Mouse (Mus musculus): Measurements from ENCODE around the gene Med6. TPM values are rescaled to one million over a fixed set of nuclear protein-coding genes. Genes with fewer than 3 reads are reported as not detected.

The Med6 gene
- total and polyA plus RNA-seq, 3 experiments, result 32.3 to 66.8 (median 47.0) TPM

DNA sequence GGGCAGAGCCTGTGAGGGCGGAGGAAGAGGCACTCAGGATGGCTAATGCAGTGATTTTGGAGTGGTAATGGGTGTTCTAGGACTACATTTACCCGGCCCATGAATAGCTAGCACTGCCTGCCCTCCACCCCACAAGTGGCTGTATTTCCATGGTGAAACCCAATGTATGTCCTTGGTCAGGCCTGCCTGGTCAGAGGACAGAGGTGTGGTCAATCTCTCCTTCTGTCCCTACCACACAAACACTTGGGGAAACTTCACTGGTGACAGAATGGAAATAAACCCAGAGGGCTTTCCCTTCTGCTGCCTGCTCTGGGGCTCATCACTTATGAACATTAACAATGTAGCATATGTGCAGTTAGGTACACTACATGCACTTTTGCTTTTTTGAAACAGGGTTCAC is 38.4 kb upstream of the Med6 start:
- H3K79me2 ChIP-seq (replicated peaks; ENCODE audit: control insufficient read depth, extremely low read depth, insufficient read depth, poor library complexity, severe bottlenecking), result no peaks in the 10 kb centered on the region
- H3K27me3 ChIP-seq (replicated peaks), result no peaks in the 10 kb centered on the region
- no peak for TF ChIP-seq ZC3H11A (IDR thresholded peaks at IDR 0.05; ENCODE audit: low read depth, low read length)
- TF ChIP-seq ZNF384 (IDR thresholded peaks at IDR 0.05; ENCODE audit: low read depth, low read length), result no peak
- TF ChIP-seq POLR2A (IDR thresholded peaks at IDR 0.05; ENCODE audit: low read depth, low read length), result no peak
- TF ChIP-seq MXI1 (IDR thresholded peaks at IDR 0.05; ENCODE audit: low read depth, low read length), result no peak
- TF ChIP-seq BHLHE40 (IDR thresholded peaks at IDR 0.05; ENCODE audit: low read depth, low read length), result no peak
- no peak for TF ChIP-seq MEF2A (IDR thresholded peaks at IDR 0.05; ENCODE audit: borderline replicate concordance, low read depth, low read length)
- no peak for TF ChIP-seq USF1 (IDR thresholded peaks at IDR 0.05; ENCODE audit: low read depth, low read length)
- no peak for TF ChIP-seq SIN3A (IDR thresholded peaks at IDR 0.05; ENCODE audit: low read length)
- TF ChIP-seq MAX (IDR thresholded peaks at IDR 0.05; ENCODE audit: low read length), result no peak
- no peak for TF ChIP-seq MYC (IDR thresholded peaks at IDR 0.05; ENCODE audit: low read depth, low read length)
- TF ChIP-seq NRF1 (IDR thresholded peaks at IDR 0.05; ENCODE audit: low read depth, low read length), result no peak
- no peak for TF ChIP-seq USF2 (conservative IDR thresholded peaks at IDR 0.05; ENCODE audit: low read depth, low read length)
- TF ChIP-seq POLR2AphosphoS2 (IDR thresholded peaks at IDR 0.05; ENCODE audit: low read depth, low read length), result no peak
- no peak overlapping the region for H3K9ac ChIP-seq (ENCODE audit: insufficient read depth, low read depth)
- dilution Hi-C loops (cut with MboI; ENCODE audit: extremely low pct_ligation_motif_present, extremely low pct_unique_long_range_greater_than_20kb, low sequenced_read_pairs) (no loop called here), in situ Hi-C loops (cut with MboI; ENCODE audit: low pct_ligation_motif_present, low pct_unique_long_range_greater_than_20kb, low sequenced_read_pairs) (no loop called here)
- H3K4me2 ChIP-seq (ENCODE audit: insufficient read depth, low read depth, poor library complexity, severe bottlenecking), result no peak overlapping the region
- no peak overlapping the region for H3K4me3 ChIP-seq (replicated peaks in 1 of 3; ENCODE audit: low read depth in 2 of 3, low read length in 2 of 3, poor library complexity in 1 of 3)
- H3K4me1 ChIP-seq (ENCODE audit: control insufficient read depth in 1 of 2, insufficient read depth in 2 of 2), result no peaks in the 10 kb centered on the region
- no peak for DNase-seq (ENCODE audit: extremely low read depth)
- H3K36me3 ChIP-seq (replicated peaks in 1 of 2; ENCODE audit: control insufficient read depth in 1 of 2, insufficient read depth in 1 of 2, low read length in 1 of 2), result no peaks in the 10 kb centered on the region
- no peaks in the 10 kb centered on the region for H3K9me3 ChIP-seq (replicated peaks; ENCODE audit: low read length)
- H3K27ac ChIP-seq (ENCODE audit: insufficient read depth, low read depth), result no peak overlapping the region

DNA sequence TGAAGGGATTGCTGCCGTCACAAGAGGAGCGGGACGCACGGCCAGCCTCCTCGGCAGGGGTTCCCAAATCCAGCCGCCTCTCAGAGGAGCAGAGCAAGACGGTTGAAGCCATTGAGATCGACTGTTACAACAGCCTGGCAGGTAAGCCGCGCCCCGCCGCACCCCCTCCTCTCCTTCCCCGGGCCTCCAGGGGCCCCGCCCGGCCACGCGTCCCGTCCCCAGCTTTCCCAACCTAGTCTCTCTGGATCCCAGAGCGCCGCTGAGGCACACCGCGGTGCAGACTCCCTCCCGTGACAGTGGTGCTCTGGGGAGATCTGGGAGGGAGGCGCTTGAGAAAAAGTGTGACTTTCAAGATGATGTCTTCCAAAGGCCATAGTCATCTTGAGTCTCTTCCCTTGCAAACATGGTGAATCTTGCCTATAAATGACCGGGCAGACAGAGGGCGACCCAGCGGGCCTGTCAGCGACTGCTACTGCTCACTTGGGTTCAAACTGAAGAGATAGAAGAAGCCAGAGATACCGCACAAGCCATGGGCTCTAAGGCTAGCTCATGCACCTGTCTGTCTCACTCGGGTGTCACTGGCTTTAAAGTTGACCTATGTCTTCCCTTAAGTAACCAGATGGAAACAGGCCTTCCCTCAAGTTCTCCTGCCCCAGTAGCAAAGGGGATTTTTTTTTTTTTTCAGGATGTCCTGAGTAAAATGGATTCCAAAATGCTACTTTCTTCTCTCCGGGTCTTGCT is 37.0 kb upstream of the Med6 start:
- dilution Hi-C loops (cut with MboI; ENCODE audit: extremely low pct_ligation_motif_present, extremely low pct_unique_long_range_greater_than_20kb, low sequenced_read_pairs) (no loop called here), in situ Hi-C loops (cut with MboI; ENCODE audit: low pct_ligation_motif_present, low pct_unique_long_range_greater_than_20kb, low sequenced_read_pairs) (no loop called here)
- Histone ChIP-seq H3K4me3 (replicated peaks in 1 of 3; ENCODE audit: low read depth in 2 of 3, low read length in 2 of 3, poor library complexity in 1 of 3) (no peak overlapping the region), H3K4me2 (ENCODE audit: insufficient read depth, low read depth, poor library complexity, severe bottlenecking) (no peak overlapping the region), H3K9ac (ENCODE audit: insufficient read depth, low read depth) (no peak overlapping the region), H3K36me3 (replicated peaks in 1 of 2; ENCODE audit: control insufficient read depth in 1 of 2, insufficient read depth in 1 of 2, low read length in 1 of 2) (no peaks in the 10 kb centered on the region), H3K27ac (ENCODE audit: insufficient read depth, low read depth) (no peak overlapping the region), H3K79me2 (replicated peaks; ENCODE audit: control insufficient read depth, extremely low read depth, insufficient read depth, poor library complexity, severe bottlenecking) (no peaks in the 10 kb centered on the region), H3K27me3 (replicated peaks) (peaks cover 2% of the 10 kb centered on the region), H3K9me3 (replicated peaks; ENCODE audit: low read length) (no peaks in the 10 kb centered on the region), H3K4me1 (ENCODE audit: control insufficient read depth in 1 of 2, insufficient read depth in 2 of 2) (no peaks in the 10 kb centered on the region)
- TF ChIP-seq MEF2A (IDR thresholded peaks at IDR 0.05; ENCODE audit: borderline replicate concordance, low read depth, low read length) (no peak), MAX (IDR thresholded peaks at IDR 0.05; ENCODE audit: low read length) (no peak), CTCF (conservative IDR thresholded peaks at IDR 0.05 in 1 of 2, IDR thresholded peaks at IDR 0.05 in 1 of 2; ENCODE audit: low read depth in 2 of 2, low read length in 2 of 2) (no peak), POLR2AphosphoS2 (IDR thresholded peaks at IDR 0.05; ENCODE audit: low read depth, low read length) (no peak), ZKSCAN1 (IDR thresholded peaks at IDR 0.05; ENCODE audit: borderline replicate concordance, low read depth, low read length) (no peak), NRF1 (IDR thresholded peaks at IDR 0.05; ENCODE audit: low read depth, low read length) (no peak), NELFE (IDR thresholded peaks at IDR 0.05; ENCODE audit: low read depth, low read length) (no peak), MXI1 (IDR thresholded peaks at IDR 0.05; ENCODE audit: low read depth, low read length) (no peak), E2F4 (IDR thresholded peaks at IDR 0.05; ENCODE audit: insufficient replicate concordance, low read depth, low read length) (no peak), TBP (conservative IDR thresholded peaks at IDR 0.05; ENCODE audit: low read depth, low read length) (no peak), ZNF384 (IDR thresholded peaks at IDR 0.05; ENCODE audit: low read depth, low read length) (no peak), CHD2 (IDR thresholded peaks at IDR 0.05; ENCODE audit: low read length) (no peak), SMC3 (IDR thresholded peaks at IDR 0.05; ENCODE audit: low read depth, low read length) (no peak), ETS1 (conservative IDR thresholded peaks at IDR 0.05; ENCODE audit: low read depth, low read length) (no peak), BHLHE40 (IDR thresholded peaks at IDR 0.05; ENCODE audit: low read depth, low read length) (no peak), POLR2A (IDR thresholded peaks at IDR 0.05; ENCODE audit: low read depth, low read length) (no peak), HCFC1 (IDR thresholded peaks at IDR 0.05; ENCODE audit: low read depth, low read length) (no peak)
- no peak for DNase-seq (ENCODE audit: extremely low read depth)

Measured in CH12.LX (cell line).